Mouse (Mus musculus): ENCODE results near the gene Rac1. TPM values are rescaled to one million over a fixed set of nuclear protein-coding genes. Genes with fewer than 3 reads are reported as not detected.

Gene Rac1
- polyA plus RNA-seq, 1 experiment from 2014 or later, result 385 TPM

- Histone ChIP-seq H3K9me3 (ENCODE audit: control insufficient read depth, low read length) (no peaks in the 10 kb centered on the region), H3K4me1 (replicated peaks; ENCODE audit: control insufficient read depth, insufficient read depth, low read length) (no peaks in the 10 kb centered on the region), H3K9ac (replicated peaks; ENCODE audit: low read depth, low read length) (no peak overlapping the region), H3K4me3 (replicated peaks; ENCODE audit: low read length) (no peak overlapping the region), H3K27ac (ENCODE audit: low read length) (no peak overlapping the region), H3K27me3 (replicated peaks; ENCODE audit: control insufficient read depth, insufficient read depth, low read length) (no peaks in the 10 kb centered on the region), H3K4me2 (ENCODE audit: low read length) (no peak overlapping the region), H3K36me3 (ENCODE audit: control insufficient read depth, insufficient read depth) (peaks cover 11% of the 10 kb centered on the region)
- WGBS, result 90% methylated on average over 14 of the region's 14 CpGs
- ATAC-seq, result no peak
These were observed 38.0 kb downstream of the Rac1 start for GRCm38 (mm10) chr5:143489749-143490342.

DNA sequence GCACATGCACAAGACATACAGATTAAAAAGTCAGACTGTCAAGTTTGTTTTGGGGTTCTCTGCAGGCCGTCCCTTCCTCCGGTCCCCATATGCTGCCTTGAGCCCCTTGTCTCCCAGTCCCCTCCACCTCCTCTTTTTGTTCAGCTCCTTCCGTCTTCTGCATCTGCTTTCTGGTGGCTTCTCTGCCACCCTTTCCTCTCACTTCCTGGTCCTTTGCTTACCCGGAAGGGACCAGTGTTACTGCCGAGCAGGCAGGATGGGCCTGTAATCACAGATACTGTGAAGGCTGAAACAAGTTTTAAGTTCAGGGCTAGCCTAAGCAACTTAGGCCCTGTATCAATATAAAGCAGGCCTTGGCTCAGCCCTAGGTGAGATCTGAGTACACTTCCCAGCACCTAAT is 39.8 kb downstream of the Rac1 start:
- Histone ChIP-seq H3K4me1 (replicated peaks; ENCODE audit: control insufficient read depth, insufficient read depth, low read length) (no peaks in the 10 kb centered on the region), H3K4me3 (replicated peaks; ENCODE audit: low read length) (no peak overlapping the region), H3K9ac (replicated peaks; ENCODE audit: low read depth, low read length) (no peak overlapping the region), H3K4me2 (ENCODE audit: low read length) (no peak overlapping the region), H3K9me3 (ENCODE audit: control insufficient read depth, low read length) (no peaks in the 10 kb centered on the region), H3K27me3 (replicated peaks; ENCODE audit: control insufficient read depth, insufficient read depth, low read length) (no peaks in the 10 kb centered on the region), H3K36me3 (ENCODE audit: control insufficient read depth, insufficient read depth) (peaks cover 9% of the 10 kb centered on the region), H3K27ac (ENCODE audit: low read length) (no peak overlapping the region)
- no peak for ATAC-seq
- 87% methylated on average over 5 of the region's 5 CpGs for WGBS

- H3K4me1 ChIP-seq (replicated peaks; ENCODE audit: control insufficient read depth, insufficient read depth, low read length), result no peaks in the 10 kb centered on the region
- 94% methylated on average over 10 of the region's 10 CpGs for WGBS
- no peaks in the 10 kb centered on the region for H3K9me3 ChIP-seq (ENCODE audit: control insufficient read depth, low read length)
- H3K4me2 ChIP-seq (ENCODE audit: low read length), result no peak overlapping the region
- H3K9ac ChIP-seq (replicated peaks; ENCODE audit: low read depth, low read length), result no peak overlapping the region
- no peak overlapping the region for H3K4me3 ChIP-seq (replicated peaks; ENCODE audit: low read length)
- ATAC-seq, result no peak
- H3K27me3 ChIP-seq (replicated peaks; ENCODE audit: control insufficient read depth, insufficient read depth, low read length), result no peaks in the 10 kb centered on the region
- peaks cover 9% of the 10 kb centered on the region for H3K36me3 ChIP-seq (ENCODE audit: control insufficient read depth, insufficient read depth)
- H3K27ac ChIP-seq (ENCODE audit: low read length), result no peak overlapping the region
These were observed 40.6 kb downstream of the Rac1 start for GRCm38 (mm10) chr5:143487193-143487592.

GRCm38 (mm10) chr5:143484955-143485354 is 42.9 kb downstream of the Rac1 start:
- no peak for ATAC-seq
- peaks cover 11% of the 10 kb centered on the region for H3K36me3 ChIP-seq (ENCODE audit: control insufficient read depth, insufficient read depth)

DNA sequence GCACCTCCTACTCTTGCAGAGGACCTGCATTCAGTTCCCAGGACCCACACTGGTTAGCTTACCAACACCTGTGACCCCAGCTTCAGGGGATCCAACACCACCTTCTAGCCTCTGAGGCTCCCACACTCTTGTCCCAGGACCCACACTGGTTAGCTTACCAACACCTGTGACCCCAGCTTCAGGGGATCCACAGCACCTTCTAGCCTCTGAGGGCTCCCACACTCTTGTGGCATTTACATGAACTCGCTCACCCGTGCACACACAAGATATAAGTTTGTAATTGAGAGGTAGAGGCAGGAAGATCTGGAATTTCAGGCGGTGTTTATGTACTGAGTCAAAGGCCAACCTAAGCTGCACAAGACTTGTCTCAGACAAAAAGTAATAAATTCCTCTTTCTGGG is 49.9 kb downstream of the Rac1 start:
- 93% methylated on average over 3 of the region's 3 CpGs for WGBS
- no peak overlapping the region for H3K4me3 ChIP-seq (replicated peaks; ENCODE audit: low read length)
- no peak for ATAC-seq
- H3K9ac ChIP-seq (replicated peaks; ENCODE audit: low read depth, low read length), result no peak overlapping the region
- H3K36me3 ChIP-seq (ENCODE audit: control insufficient read depth, insufficient read depth), result peaks cover 25% of the 10 kb centered on the region
- no peaks in the 10 kb centered on the region for H3K9me3 ChIP-seq (ENCODE audit: control insufficient read depth, low read length)
- H3K27ac ChIP-seq (ENCODE audit: low read length), result no peak overlapping the region
- no peak overlapping the region for H3K4me2 ChIP-seq (ENCODE audit: low read length)
- no peaks in the 10 kb centered on the region for H3K4me1 ChIP-seq (replicated peaks; ENCODE audit: control insufficient read depth, insufficient read depth, low read length)
- no peaks in the 10 kb centered on the region for H3K27me3 ChIP-seq (replicated peaks; ENCODE audit: control insufficient read depth, insufficient read depth, low read length)

More at GRCm38 (mm10) chr5:143484955-143485354, 42.9 kb downstream of the Rac1 start:
- Histone ChIP-seq H3K4me3 (replicated peaks; ENCODE audit: low read length) (no peak overlapping the region), H3K4me2 (ENCODE audit: low read length) (no peak overlapping the region), H3K27ac (ENCODE audit: low read length) (no peak overlapping the region), H3K9ac (replicated peaks; ENCODE audit: low read depth, low read length) (no peak overlapping the region), H3K27me3 (replicated peaks; ENCODE audit: control insufficient read depth, insufficient read depth, low read length) (no peaks in the 10 kb centered on the region), H3K9me3 (ENCODE audit: control insufficient read depth, low read length) (no peaks in the 10 kb centered on the region), H3K4me1 (replicated peaks; ENCODE audit: control insufficient read depth, insufficient read depth, low read length) (no peaks in the 10 kb centered on the region)
- WGBS, result 88% methylated on average over 5 of the region's 5 CpGs

DNA sequence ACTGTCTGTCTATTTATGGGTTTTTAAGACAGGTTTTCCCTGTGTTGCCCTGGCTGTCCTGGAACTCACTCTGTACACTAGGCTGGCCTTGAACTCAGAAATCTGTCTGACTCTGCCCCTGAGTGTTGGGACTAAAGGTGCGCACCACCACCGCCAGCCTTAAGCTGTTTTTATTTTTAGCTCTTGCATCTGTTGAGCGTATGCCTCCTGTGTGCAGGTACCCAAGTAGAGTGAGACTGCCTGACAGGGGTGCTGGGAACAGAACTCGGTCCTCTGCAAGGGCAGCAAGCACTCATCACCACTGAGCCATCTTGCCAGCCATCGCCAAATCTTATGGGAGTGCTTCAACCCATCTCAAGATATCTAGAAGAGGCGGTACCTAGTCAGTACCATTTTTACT is 51.8 kb downstream of the Rac1 start:
- Histone ChIP-seq H3K9me3 (ENCODE audit: control insufficient read depth, low read length) (no peaks in the 10 kb centered on the region), H3K4me2 (ENCODE audit: low read length) (no peak overlapping the region), H3K9ac (replicated peaks; ENCODE audit: low read depth, low read length) (no peak overlapping the region), H3K27me3 (replicated peaks; ENCODE audit: control insufficient read depth, insufficient read depth, low read length) (no peaks in the 10 kb centered on the region), H3K36me3 (ENCODE audit: control insufficient read depth, insufficient read depth) (peaks cover 25% of the 10 kb centered on the region), H3K27ac (ENCODE audit: low read length) (no peak overlapping the region), H3K4me1 (replicated peaks; ENCODE audit: control insufficient read depth, insufficient read depth, low read length) (no peaks in the 10 kb centered on the region), H3K4me3 (replicated peaks; ENCODE audit: low read length) (no peak overlapping the region)
- WGBS, result 99% methylated on average over 6 of the region's 6 CpGs
- no peak for ATAC-seq

GRCm38 (mm10) chr5:143475153-143475844 is 52.5 kb downstream of the Rac1 start:
- Histone ChIP-seq H3K4me3 (replicated peaks; ENCODE audit: low read length) (no peak overlapping the region), H3K9me3 (ENCODE audit: control insufficient read depth, low read length) (no peaks in the 10 kb centered on the region), H3K9ac (replicated peaks; ENCODE audit: low read depth, low read length) (no peak overlapping the region), H3K27ac (ENCODE audit: low read length) (no peak overlapping the region), H3K4me2 (ENCODE audit: low read length) (no peak overlapping the region), H3K36me3 (ENCODE audit: control insufficient read depth, insufficient read depth) (peaks cover 25% of the 10 kb centered on the region), H3K27me3 (replicated peaks; ENCODE audit: control insufficient read depth, insufficient read depth, low read length) (no peaks in the 10 kb centered on the region), H3K4me1 (replicated peaks; ENCODE audit: control insufficient read depth, insufficient read depth, low read length) (no peaks in the 10 kb centered on the region)
- no peak for ATAC-seq
- WGBS, result 94% methylated on average over 20 of the region's 20 CpGs

DNA sequence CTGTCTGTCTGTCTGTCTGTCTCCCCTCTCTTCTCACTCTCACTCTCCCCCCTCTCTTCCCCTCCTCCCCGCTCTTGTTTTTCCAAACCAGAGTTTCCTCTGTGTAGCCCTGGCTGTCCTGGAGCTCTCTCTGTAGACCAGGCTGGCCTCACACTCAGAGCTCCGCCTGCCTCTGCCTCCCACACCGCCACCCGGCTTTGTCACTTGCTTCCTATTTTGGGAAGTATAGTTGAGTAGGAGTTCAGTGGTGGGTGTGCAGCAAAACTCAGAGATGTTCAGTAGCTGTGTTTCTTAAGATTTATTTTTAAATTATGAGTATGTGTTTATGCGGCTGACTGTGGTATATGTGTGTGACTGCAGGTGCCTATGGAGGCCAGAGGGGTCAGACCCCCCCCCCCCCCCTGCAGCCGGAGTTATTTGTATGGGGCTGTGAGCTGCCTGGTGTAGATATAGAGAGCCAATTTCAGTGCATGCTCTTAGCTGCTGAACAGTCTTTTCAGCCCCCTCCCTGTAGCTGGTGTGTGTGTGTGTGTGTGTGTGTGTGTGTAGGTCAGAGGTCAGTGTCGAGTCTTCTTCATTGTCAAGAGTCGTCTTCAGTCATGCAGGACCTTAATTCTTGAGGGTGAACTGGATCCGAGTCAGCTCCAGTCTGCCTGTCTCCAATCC is 55.8 kb downstream of the Rac1 start:
- Histone ChIP-seq H3K4me1 (replicated peaks; ENCODE audit: control insufficient read depth, insufficient read depth, low read length) (no peaks in the 10 kb centered on the region), H3K27me3 (replicated peaks; ENCODE audit: control insufficient read depth, insufficient read depth, low read length) (no peaks in the 10 kb centered on the region), H3K27ac (ENCODE audit: low read length) (no peak overlapping the region), H3K9ac (replicated peaks; ENCODE audit: low read depth, low read length) (no peak overlapping the region), H3K9me3 (ENCODE audit: control insufficient read depth, low read length) (no peaks in the 10 kb centered on the region), H3K4me2 (ENCODE audit: low read length) (no peak overlapping the region), H3K4me3 (replicated peaks; ENCODE audit: low read length) (no peak overlapping the region), H3K36me3 (ENCODE audit: control insufficient read depth, insufficient read depth) (peaks cover 21% of the 10 kb centered on the region)
- ATAC-seq, result no peak
- 92% methylated on average over 8 of the region's 9 CpGs for WGBS

DNA sequence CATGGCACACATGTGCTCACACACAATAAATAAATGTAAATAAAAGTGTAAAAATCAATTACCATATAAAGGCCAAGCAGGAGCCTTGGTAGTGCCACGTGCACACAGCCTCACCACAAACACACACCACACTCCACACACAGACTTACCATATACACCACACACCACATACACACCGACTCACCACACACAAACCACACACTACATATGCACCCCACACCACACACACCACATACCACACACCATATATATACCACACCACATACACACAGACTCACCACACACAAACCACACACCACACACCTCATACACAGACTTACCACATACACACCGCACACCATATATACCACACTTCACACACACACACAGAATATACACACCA is 56.7 kb downstream of the Rac1 start:
- ATAC-seq, result no peak
- 91% methylated on average over 3 of the region's 3 CpGs for WGBS
- peaks cover 17% of the 10 kb centered on the region for H3K36me3 ChIP-seq (ENCODE audit: control insufficient read depth, insufficient read depth)

More for the DNA sequence above, 56.7 kb downstream of the Rac1 start:
- Histone ChIP-seq H3K27ac (ENCODE audit: low read length) (no peak overlapping the region), H3K4me3 (replicated peaks; ENCODE audit: low read length) (no peak overlapping the region), H3K4me2 (ENCODE audit: low read length) (no peak overlapping the region), H3K9ac (replicated peaks; ENCODE audit: low read depth, low read length) (no peak overlapping the region), H3K27me3 (replicated peaks; ENCODE audit: control insufficient read depth, insufficient read depth, low read length) (no peaks in the 10 kb centered on the region), H3K4me1 (replicated peaks; ENCODE audit: control insufficient read depth, insufficient read depth, low read length) (no peaks in the 10 kb centered on the region), H3K9me3 (ENCODE audit: control insufficient read depth, low read length) (no peaks in the 10 kb centered on the region)
